Mouse (Mus musculus) forebrain, postnatal 0 days (tissue): Measurements from ENCODE around the gene Kyat3. TPM values are rescaled to one million over a fixed set of nuclear protein-coding genes. Genes with fewer than 3 reads are reported as not detected.
A peak's percentile ranks its signal among the peaks of the same experiment; 100 is the strongest.

Source experiments
- ATAC-seq: fragments of 200-750 bp; cut with Nextera tagmentation; 2 replicates; pipeline ENCODE4 v1.8.0; 2017; ENCODE audit warnings: mild to moderate bottlenecking, moderate library complexity
- DNase-seq: peaks from one replicate; pipeline ENCODE4 v3.0.0-alpha.2; 2015
- H3K27ac ChIP-seq: fragments of 300-500 bp; sonication (generic); 2 replicates; pipeline ENCODE4 v1.5.1; 2014; ENCODE audit warnings: low read depth, mild to moderate bottlenecking, antibody characterized with exemption, low read length, moderate library complexity, mixed read lengths
- H3K27me3 ChIP-seq: fragments of 300-500 bp; sonication (generic); 2 replicates; pipeline ENCODE4 v1.6.1; 2014; ENCODE audit warnings: mild to moderate bottlenecking, low read length, mixed read lengths; ENCODE audit not compliant: insufficient read depth
- H3K36me3 ChIP-seq: fragments of 300-500 bp; sonication (generic); 2 replicates; pipeline ENCODE4 v1.6.1; 2014; ENCODE audit warnings: mild to moderate bottlenecking, moderate library complexity; ENCODE audit not compliant: insufficient read depth
- H3K4me1 ChIP-seq: fragments of 300-500 bp; sonication (generic); 2 replicates; pipeline ENCODE4 v1.6.1; 2014; ENCODE audit warnings: antibody characterized with exemption; ENCODE audit not compliant: insufficient read depth
- H3K4me2 ChIP-seq: fragments of 300-500 bp; sonication (generic); 2 replicates; pipeline ENCODE4 v1.6.1; 2014; ENCODE audit warnings: low read depth, mild to moderate bottlenecking, moderate library complexity
- H3K4me3 ChIP-seq: fragments of 300-500 bp; sonication (generic); 2 replicates; pipeline ENCODE4 v1.5.1; 2014; ENCODE audit warnings: low read depth, low read length, mixed read lengths
- H3K9ac ChIP-seq: fragments of 300-500 bp; sonication (generic); 2 replicates; pipeline ENCODE4 v1.6.1; 2014; ENCODE audit warnings: mild to moderate bottlenecking
- H3K9me3 ChIP-seq: fragments of 300-500 bp; sonication (generic); 2 replicates; pipeline ENCODE4 v1.6.1; 2016; ENCODE audit warnings: low read length
- CTCF ChIP-seq: sonication (generic); IDR thresholded peaks from 2 replicates; pipeline ENCODE4 v1.5.1; 2016; ENCODE audit warnings: antibody characterized with exemption, control low read depth, low read depth
- WGBS: fragments of 180-500 bp; shearing (Covaris S2); extraction: QIAGEN DNeasy Blood & Tissue Kit; methylation state at CpG from one replicate; pipeline ENCODE4 v1.1.7; 2014; 5-methylcytosine and 5-hydroxymethylcytosine counted together
- polyA plus RNA-seq: library from polyadenylated mRNA; unstranded; fragments of >200 nt; fragmentation: Nextera tagmentation; extraction: Ambion mirVana; gene quantifications from 2 replicates; pipeline ENCODE4 v1.2.1, GENCODE M21; 2015
- total RNA-seq: library from RNA; depleted of rRNA; stranded (reverse); fragments of >200 nt; gene quantifications from 2 replicates; pipeline ENCODE4 v1.2.3, GENCODE M21; 2014; rRNA removed

Gene Kyat3
- total RNA-seq, result 2.9 and 5.6 TPM in 2 replicates
- 4.0 and 5.0 TPM in 2 replicates for polyA plus RNA-seq

DNA sequence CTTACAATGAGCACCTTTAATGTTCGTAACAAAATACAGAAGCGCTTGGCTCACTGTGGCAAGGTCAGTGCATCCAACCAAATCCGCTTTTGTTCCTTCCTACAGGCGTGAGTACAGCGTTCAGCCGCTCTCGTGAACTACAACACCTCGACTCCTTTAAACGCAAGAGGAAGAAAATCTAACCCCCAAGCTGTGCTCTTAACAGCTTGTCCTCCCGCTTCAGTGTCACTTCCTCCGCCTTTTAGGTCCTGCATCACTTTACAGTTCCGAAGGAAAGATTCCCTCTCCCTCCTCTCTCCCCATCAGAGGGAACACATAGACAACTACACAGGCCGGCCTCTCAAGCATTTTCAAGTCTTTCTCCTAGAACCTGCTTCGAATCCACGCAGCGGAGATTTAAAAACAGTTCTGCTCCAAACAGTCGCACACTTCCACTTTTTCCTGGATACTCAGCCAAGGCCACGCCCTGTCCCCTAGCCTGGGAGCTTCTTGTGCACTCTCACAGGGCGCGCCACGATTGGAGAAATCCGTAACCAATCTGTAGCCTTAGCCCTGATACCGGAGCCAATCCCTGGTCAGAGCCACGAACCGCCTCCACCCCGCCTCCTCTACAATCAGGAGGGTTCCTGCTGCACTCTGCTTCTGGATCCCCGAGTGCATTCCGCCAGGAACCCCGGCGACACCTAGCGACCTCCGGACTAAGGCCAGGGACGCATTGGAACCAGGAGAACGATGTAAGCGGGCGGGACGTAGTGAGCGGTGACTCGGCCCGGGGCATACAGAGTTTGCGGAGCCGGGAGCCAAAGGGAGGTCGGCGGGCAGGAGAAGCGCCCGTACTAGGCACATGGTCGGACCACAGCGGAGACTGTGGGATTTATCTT is at the start of gene Kyat3:
Gene Kyat3 (plus strand): TSS at position 610 of the 881 bp plus-strand sequence.
- WGBS, result under 1% methylated on average over 48 of the region's 48 CpGs
- Histone ChIP-seq H3K4me3 (peak within 1 kb of the TSS; percentile 62), H3K9ac (peak within 1 kb of the TSS; percentile 29), H3K27me3 (no peaks in the 10 kb centered on the region), H3K9me3 (0 out of 2 replicates have a peak, but pooled peaks cover 6% of the 10 kb centered on the region), H3K36me3 (no peaks in the 10 kb centered on the region), H3K4me2 (peak within 1 kb of the TSS; percentile 65), H3K27ac (no peak within 1 kb of the TSS), H3K4me1 (0 out of 2 replicates have a peak, but pooled peaks cover 4% of the 10 kb centered on the region)
- DNase-seq (peak; percentile 92), ATAC-seq (peak; percentile 100)
- peak; percentile 45 for TF ChIP-seq CTCF

DNA sequence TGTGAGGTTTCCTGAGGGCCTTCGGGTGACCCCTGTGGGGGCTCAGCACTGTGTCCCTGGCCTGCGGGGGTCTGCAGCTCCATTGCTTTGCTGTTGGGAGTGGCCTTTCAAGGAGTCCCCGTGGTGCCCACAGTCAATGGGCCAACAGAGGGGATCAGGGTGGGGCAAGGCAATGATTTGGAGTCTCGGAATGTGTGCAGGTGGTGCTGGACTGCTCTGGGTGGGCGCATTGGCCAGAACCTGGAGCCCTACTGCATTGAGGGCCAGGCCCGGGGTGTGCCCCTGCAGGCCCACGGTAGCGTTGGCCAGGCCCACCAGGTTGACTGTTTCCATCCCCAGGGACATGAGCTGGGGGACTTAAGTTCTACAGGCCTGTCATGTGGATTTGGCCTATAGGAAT is 36.1 kb upstream of the Kyat3 start:
- WGBS, result 95% methylated on average over 8 of the region's 8 CpGs
- no peak for DNase-seq
- no peaks in the 10 kb centered on the region for H3K27me3 ChIP-seq
- no peak overlapping the region for H3K27ac ChIP-seq
- H3K9ac ChIP-seq, result no peak overlapping the region
- ATAC-seq, result no peak
- no peak overlapping the region for H3K4me2 ChIP-seq
- H3K36me3 ChIP-seq, result no peaks in the 10 kb centered on the region
- no peak for TF ChIP-seq CTCF
- no peaks in the 10 kb centered on the region for H3K4me1 ChIP-seq
- H3K4me3 ChIP-seq, result no peak overlapping the region
- no peaks in the 10 kb centered on the region for H3K9me3 ChIP-seq

DNA sequence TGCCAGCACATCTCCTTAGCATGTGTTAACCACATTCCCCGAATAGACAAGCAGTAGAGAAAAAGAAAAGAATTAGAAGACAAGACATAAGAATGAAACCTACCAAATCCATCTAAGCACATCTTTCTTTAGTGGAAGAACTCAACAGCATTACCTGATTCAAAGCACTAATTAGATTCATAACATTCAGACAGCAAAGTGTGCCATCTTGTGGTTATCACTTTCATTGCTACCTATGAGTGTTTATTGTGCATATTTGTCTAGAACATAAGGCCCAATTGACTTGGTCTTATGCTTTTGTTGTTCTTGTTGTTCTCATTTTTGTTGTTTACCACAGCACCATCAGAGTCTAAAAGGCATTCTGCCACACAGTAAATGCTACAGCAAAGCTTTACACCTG is 26.2 kb upstream of the Kyat3 start:
- ATAC-seq, result no peak
- 77% methylated on average over 1 of the region's 1 CpGs for WGBS

DNA sequence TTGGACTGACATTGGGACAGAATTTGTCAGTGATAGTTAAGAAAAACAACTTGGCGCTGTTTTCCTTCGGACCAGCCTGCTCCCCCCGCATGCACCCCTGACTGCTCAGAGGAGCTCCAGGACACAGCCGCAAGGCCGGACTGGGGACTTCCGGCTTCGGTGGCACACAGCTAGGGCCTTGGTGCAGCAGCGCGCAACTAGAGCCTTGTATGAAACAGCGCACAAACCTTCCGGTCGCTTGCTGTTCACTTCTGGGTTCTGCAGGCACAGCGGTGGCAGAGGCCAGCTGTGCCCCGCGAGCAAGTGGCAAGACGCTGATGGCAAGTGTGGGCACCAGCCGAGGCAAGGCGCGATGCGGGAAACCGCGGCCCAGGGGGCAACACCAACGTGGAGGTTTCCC is 12.9 kb upstream of the Kyat3 start:
- Histone ChIP-seq H3K9ac (no peak overlapping the region), H3K27me3 (no peaks in the 10 kb centered on the region), H3K9me3 (no peaks in the 10 kb centered on the region), H3K4me3 (no peak overlapping the region), H3K4me1 (no peaks in the 10 kb centered on the region), H3K36me3 (no peaks in the 10 kb centered on the region), H3K27ac (no peak overlapping the region), H3K4me2 (no peak overlapping the region)
- WGBS, result 72% methylated on average over 23 of the region's 23 CpGs
- ATAC-seq, result no peak
- no peak for DNase-seq
- TF ChIP-seq CTCF, result no peak

More for the DNA sequence above, 26.2 kb upstream of the Kyat3 start:
- H3K27me3 ChIP-seq, result no peaks in the 10 kb centered on the region
- H3K9ac ChIP-seq, result no peak overlapping the region
- H3K4me1 ChIP-seq, result no peaks in the 10 kb centered on the region
- H3K4me2 ChIP-seq, result no peak overlapping the region
- H3K9me3 ChIP-seq, result no peaks in the 10 kb centered on the region
- peak; percentile 64 for TF ChIP-seq CTCF
- H3K36me3 ChIP-seq, result no peaks in the 10 kb centered on the region
- H3K27ac ChIP-seq, result no peak overlapping the region
- DNase-seq, result peak; percentile 33
- H3K4me3 ChIP-seq, result no peak overlapping the region

DNA sequence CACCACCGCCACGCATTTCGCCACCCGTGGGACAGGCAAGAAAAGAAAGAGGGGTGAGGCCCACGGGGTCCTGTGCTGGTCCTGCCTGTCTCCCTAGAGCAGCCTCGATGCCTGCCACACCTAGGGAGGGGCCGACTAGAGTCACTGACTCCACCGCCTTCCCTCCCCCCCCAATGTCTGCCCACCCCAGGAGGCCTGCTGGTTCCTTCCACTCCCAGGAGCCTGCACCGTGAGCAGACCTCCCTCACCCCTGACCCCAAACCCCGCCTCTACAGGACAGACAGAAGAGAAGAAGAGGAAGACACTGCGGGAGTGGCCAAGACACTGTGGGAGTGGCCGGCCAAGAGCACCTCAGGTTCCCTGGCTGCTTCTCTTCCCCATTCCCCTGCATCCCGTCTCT is 12.5 kb upstream of the Kyat3 start:
- Histone ChIP-seq H3K27me3 (no peaks in the 10 kb centered on the region), H3K4me2 (no peak overlapping the region), H3K9me3 (no peaks in the 10 kb centered on the region), H3K9ac (no peak overlapping the region), H3K4me3 (no peak overlapping the region), H3K36me3 (no peaks in the 10 kb centered on the region), H3K27ac (no peak overlapping the region), H3K4me1 (no peaks in the 10 kb centered on the region)
- WGBS, result 49% methylated on average over 9 of the region's 13 CpGs
- no peak for TF ChIP-seq CTCF
- DNase-seq (no peak), ATAC-seq (no peak)

DNA sequence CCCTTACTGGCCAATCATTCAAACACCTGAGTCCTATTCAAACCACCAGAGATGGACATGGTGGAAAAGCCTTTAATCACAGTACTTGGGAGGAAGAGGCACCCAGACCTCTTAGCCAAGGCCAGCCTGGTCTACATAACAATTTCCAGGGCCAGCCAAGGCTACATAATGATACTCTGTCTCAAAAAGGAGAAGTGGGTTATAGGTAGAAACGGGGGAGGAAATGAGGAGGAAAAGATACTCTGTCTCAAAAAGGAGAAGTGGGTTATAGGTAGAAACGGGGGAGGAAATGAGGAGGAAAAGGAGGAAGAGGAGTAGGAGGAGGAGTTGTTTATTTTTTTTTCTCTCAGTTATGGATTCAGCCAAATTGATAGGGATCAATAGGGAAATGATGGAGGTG is 4.3 kb upstream of the Kyat3 start:
- no peak overlapping the region for H3K4me2 ChIP-seq
- no peaks in the 10 kb centered on the region for H3K9me3 ChIP-seq
- no peak for DNase-seq
- H3K4me3 ChIP-seq, result no peak overlapping the region
- no peaks in the 10 kb centered on the region for H3K36me3 ChIP-seq
- WGBS, result 86% methylated on average over 2 of the region's 2 CpGs
- no peak overlapping the region for H3K27ac ChIP-seq
- no peaks in the 10 kb centered on the region for H3K27me3 ChIP-seq
- 0 out of 2 replicates have a peak, but pooled peaks cover 3% of the 10 kb centered on the region for H3K4me1 ChIP-seq
- no peak for TF ChIP-seq CTCF
- no peak overlapping the region for H3K9ac ChIP-seq
- no peak for ATAC-seq

DNA sequence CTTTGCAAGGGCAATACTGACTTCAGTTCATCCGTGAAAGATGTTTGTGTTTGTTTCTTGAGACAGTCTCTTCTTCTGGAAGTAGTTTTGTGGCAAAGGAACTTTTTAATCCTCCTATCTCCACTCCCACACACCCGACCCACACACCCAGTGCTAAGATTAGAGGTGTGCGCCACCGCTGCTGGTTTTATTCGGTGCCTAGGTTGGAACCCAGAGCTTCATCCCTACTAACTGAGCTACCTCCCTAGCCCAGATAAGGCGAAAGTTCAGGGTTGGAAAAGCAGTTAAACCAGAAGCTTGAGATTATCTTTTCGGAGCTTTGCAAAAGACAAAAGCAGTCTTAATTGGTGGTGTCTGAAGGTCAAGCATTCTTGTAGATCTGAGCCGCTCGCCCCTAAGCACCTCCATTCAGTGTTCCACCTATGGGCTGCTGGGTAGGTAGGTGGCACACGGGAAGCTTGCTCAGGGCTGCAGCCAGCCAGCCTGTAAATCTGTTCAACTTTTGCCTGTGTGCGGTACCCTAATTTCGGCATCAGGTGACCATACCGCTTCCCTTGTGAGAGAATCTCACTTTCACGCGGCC is 647 bp downstream of the Kyat3 start:
- no peaks in the 10 kb centered on the region for H3K27me3 ChIP-seq
- H3K9ac ChIP-seq, result peak overlapping the region; percentile 29; the same call in 1 of the 2 replicates
- H3K4me2 ChIP-seq, result peak overlapping the region; percentile 65
- no peak overlapping the region for H3K27ac ChIP-seq
- no peaks in the 10 kb centered on the region for H3K36me3 ChIP-seq
- ATAC-seq (no peak), DNase-seq (no peak)
- 0 out of 2 replicates have a peak, but pooled peaks cover 6% of the 10 kb centered on the region for H3K9me3 ChIP-seq
- 0 out of 2 replicates have a peak, but pooled peaks cover 4% of the 10 kb centered on the region for H3K4me1 ChIP-seq
- no peak for TF ChIP-seq CTCF
- peak overlapping the region; percentile 62 for H3K4me3 ChIP-seq
- 31% methylated on average over 15 of the region's 15 CpGs for WGBS
